25 mouse cellular contexts compared by ENCODE assay signal in genomic region chr14:46591211-46591610, GRCm38 (mm10).
"Had no signal": no experiment of that assay in that cellular context is flagged by ENCODE, and none has a peak within 500 bp of the region (broad histone marks: within the 10 kb centered on the region; RNA-seq: fewer than 3 reads in every experiment).

No protein-coding gene starts in this region.

- ATAC-seq: hindbrain, postnatal 0 days; intestine, embryonic 16.5 days had no signal

- H3K27me3 ChIP-seq: heart, embryonic 13.5 days; heart, embryonic 15.5 days; hindbrain, embryonic 13.5 days; hindbrain, embryonic 15.5 days; kidney, embryonic 15.5 days had no signal

- H3K4me3 ChIP-seq: heart, adult 2 months; heart, embryonic 13.5 days; heart, embryonic 15.5 days; hindbrain, embryonic 13.5 days; hindbrain, embryonic 15.5 days; kidney, embryonic 15.5 days; limb, embryonic 13.5 days; limb, embryonic 15.5 days had no signal

- H3K4me1 ChIP-seq: heart, embryonic 13.5 days; heart, embryonic 15.5 days; hindbrain, embryonic 13.5 days; hindbrain, embryonic 15.5 days had no signal

- H3K27ac ChIP-seq: heart, adult 2 months; heart, embryonic 13.5 days; heart, embryonic 15.5 days; hindbrain, embryonic 13.5 days; hindbrain, embryonic 15.5 days; hindbrain, postnatal 0 days; kidney, embryonic 15.5 days; kidney, postnatal 0 days; limb, embryonic 13.5 days; limb, embryonic 15.5 days had no signal

- H3K36me3 ChIP-seq: heart, embryonic 13.5 days; heart, embryonic 15.5 days; hindbrain, embryonic 13.5 days; hindbrain, embryonic 15.5 days; kidney, embryonic 15.5 days; limb, embryonic 13.5 days; limb, embryonic 15.5 days had no signal

- DNase-seq: gastrocnemius, postnatal 14 days; gastrocnemius, postnatal 36 days; heart, adult 11 months; heart, adult 2 months; heart, postnatal 14 days; heart, postnatal 36 days; kidney, adult 11 months; kidney, adult 2 months; kidney, adult 9 months; kidney, postnatal 14 days; kidney, postnatal 36 days; layer of hippocampus, adult 9-11 months; layer of hippocampus, postnatal 36 days; left cerebral cortex, postnatal 4 days had no signal

- H3K4me2 ChIP-seq: heart, embryonic 11.5 days; heart, embryonic 13.5 days; heart, embryonic 15.5 days; hindbrain, embryonic 13.5 days; hindbrain, embryonic 15.5 days; kidney, embryonic 15.5 days; limb, embryonic 13.5 days; limb, embryonic 15.5 days had no signal

- H3K9ac ChIP-seq: heart, embryonic 13.5 days; heart, embryonic 15.5 days; hindbrain, embryonic 13.5 days; hindbrain, embryonic 15.5 days; kidney, embryonic 15.5 days; limb, embryonic 13.5 days; limb, embryonic 15.5 days had no signal

- H3K9me3 ChIP-seq: heart, embryonic 13.5 days; heart, embryonic 15.5 days; hindbrain, embryonic 13.5 days; hindbrain, embryonic 15.5 days; kidney, embryonic 15.5 days; limb, embryonic 13.5 days; limb, embryonic 15.5 days had no signal
